Mouse (Mus musculus): ENCODE measurements around the gene Fbp2. TPM values are rescaled to one million over a fixed set of nuclear protein-coding genes. Genes with fewer than 3 reads are reported as not detected.

Fbp2 gene
- polyA plus RNA-seq, 1 experiment from 2014 or later = 5.4 TPM

- Histone ChIP-seq H3K4me2 (ENCODE audit: low read depth, low read length) (no peak overlapping the region), H3K4me1 (ENCODE audit: control insufficient read depth, insufficient read depth, low read length) (peaks cover 4% of the 10 kb centered on the region), H3K27me3 (replicated peaks; ENCODE audit: control insufficient read depth, insufficient read depth, low read length) (peaks cover 33% of the 10 kb centered on the region), H3K36me3 (ENCODE audit: control insufficient read depth, insufficient read depth, low read length) (no peaks in the 10 kb centered on the region), H3K9ac (ENCODE audit: low read depth, low read length) (no peak overlapping the region), H3K4me3 (ENCODE audit: low read depth, low read length) (no peak overlapping the region), H3K9me3 (ENCODE audit: control insufficient read depth, low read length) (no peaks in the 10 kb centered on the region), H3K27ac (replicated peaks; ENCODE audit: low read depth, low read length) (no peak overlapping the region)
- no peak for DNase-seq (ENCODE audit: low spot score)
- no peak for ATAC-seq (ENCODE audit: low read depth)
- 75% methylated on average over 3 of the region's 3 CpGs for WGBS
These were observed 26.3 kb upstream of the Fbp2 start for GRCm38 (mm10) chr13:62884536-62884935.

- ATAC-seq (ENCODE audit: low read depth) = no peak
- peaks cover 26% of the 10 kb centered on the region for H3K27me3 ChIP-seq (replicated peaks; ENCODE audit: control insufficient read depth, insufficient read depth, low read length)
- no peak overlapping the region for H3K4me2 ChIP-seq (ENCODE audit: low read depth, low read length)
- H3K36me3 ChIP-seq (ENCODE audit: control insufficient read depth, insufficient read depth, low read length) = no peaks in the 10 kb centered on the region
- no peak overlapping the region for H3K27ac ChIP-seq (replicated peaks; ENCODE audit: low read depth, low read length)
- no peak overlapping the region for H3K4me3 ChIP-seq (ENCODE audit: low read depth, low read length)
- H3K9me3 ChIP-seq (ENCODE audit: control insufficient read depth, low read length) = no peaks in the 10 kb centered on the region
- H3K9ac ChIP-seq (ENCODE audit: low read depth, low read length) = no peak overlapping the region
- WGBS = 68% methylated on average over 9 of the region's 9 CpGs
- DNase-seq (ENCODE audit: low spot score) = no peak
- H3K4me1 ChIP-seq (ENCODE audit: control insufficient read depth, insufficient read depth, low read length) = peaks cover 4% of the 10 kb centered on the region
These were observed 25.7 kb upstream of the Fbp2 start for GRCm38 (mm10) chr13:62883925-62884324.

DNA sequence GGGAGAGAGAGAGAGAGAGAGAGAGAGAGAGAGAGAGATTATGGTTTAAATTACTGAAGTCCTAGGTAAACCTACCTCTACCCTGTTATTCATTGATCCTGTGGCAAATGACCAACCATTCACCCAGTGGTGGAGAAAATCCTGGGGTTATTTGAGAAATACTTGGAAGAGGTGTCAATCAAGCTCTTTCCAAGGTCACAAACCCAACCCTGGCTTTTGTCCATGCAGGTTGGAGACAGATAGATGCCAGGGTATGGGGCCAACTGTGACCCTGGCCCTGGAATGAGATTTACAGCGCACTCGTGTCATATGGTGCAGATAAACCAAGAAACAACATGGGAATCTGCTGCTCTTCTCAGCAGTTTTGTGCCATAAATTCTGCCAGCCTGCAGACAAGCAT is 25.2 kb upstream of the Fbp2 start:
- no peak for DNase-seq (ENCODE audit: low spot score)
- H3K9ac ChIP-seq (ENCODE audit: low read depth, low read length) = no peak overlapping the region
- no peaks in the 10 kb centered on the region for H3K9me3 ChIP-seq (ENCODE audit: control insufficient read depth, low read length)
- WGBS = 72% methylated on average over 2 of the region's 2 CpGs
- H3K4me3 ChIP-seq (ENCODE audit: low read depth, low read length) = no peak overlapping the region
- peaks cover 22% of the 10 kb centered on the region for H3K27me3 ChIP-seq (replicated peaks; ENCODE audit: control insufficient read depth, insufficient read depth, low read length)
- no peaks in the 10 kb centered on the region for H3K36me3 ChIP-seq (ENCODE audit: control insufficient read depth, insufficient read depth, low read length)
- no peak overlapping the region for H3K27ac ChIP-seq (replicated peaks; ENCODE audit: low read depth, low read length)
- ATAC-seq (ENCODE audit: low read depth) = no peak
- H3K4me1 ChIP-seq (ENCODE audit: control insufficient read depth, insufficient read depth, low read length) = peaks cover 4% of the 10 kb centered on the region
- no peak overlapping the region for H3K4me2 ChIP-seq (ENCODE audit: low read depth, low read length)

- no peak overlapping the region for H3K4me3 ChIP-seq (ENCODE audit: low read depth, low read length)
- H3K4me1 ChIP-seq (ENCODE audit: control insufficient read depth, insufficient read depth, low read length) = peaks cover 2% of the 10 kb centered on the region
- H3K27me3 ChIP-seq (replicated peaks; ENCODE audit: control insufficient read depth, insufficient read depth, low read length) = peaks cover 16% of the 10 kb centered on the region
- DNase-seq (ENCODE audit: low spot score) (no peak), ATAC-seq (ENCODE audit: low read depth) (no peak)
- no peak overlapping the region for H3K9ac ChIP-seq (ENCODE audit: low read depth, low read length)
- no peak overlapping the region for H3K4me2 ChIP-seq (ENCODE audit: low read depth, low read length)
- no peak overlapping the region for H3K27ac ChIP-seq (replicated peaks; ENCODE audit: low read depth, low read length)
- H3K36me3 ChIP-seq (ENCODE audit: control insufficient read depth, insufficient read depth, low read length) = no peaks in the 10 kb centered on the region
- H3K9me3 ChIP-seq (ENCODE audit: control insufficient read depth, low read length) = no peaks in the 10 kb centered on the region
- WGBS = 85% methylated on average over 5 of the region's 5 CpGs
These were observed 24.6 kb upstream of the Fbp2 start for GRCm38 (mm10) chr13:62882856-62883255.

- no peaks in the 10 kb centered on the region for H3K36me3 ChIP-seq (ENCODE audit: control insufficient read depth, insufficient read depth, low read length)
- H3K9me3 ChIP-seq (ENCODE audit: control insufficient read depth, low read length) = no peaks in the 10 kb centered on the region
- no peak overlapping the region for H3K9ac ChIP-seq (ENCODE audit: low read depth, low read length)
- H3K4me2 ChIP-seq (ENCODE audit: low read depth, low read length) = no peak overlapping the region
- no peaks in the 10 kb centered on the region for H3K4me1 ChIP-seq (ENCODE audit: control insufficient read depth, insufficient read depth, low read length)
- H3K4me3 ChIP-seq (ENCODE audit: low read depth, low read length) = no peak overlapping the region
- no peak for ATAC-seq (ENCODE audit: low read depth)
- no peak for DNase-seq (ENCODE audit: low spot score)
- no peak overlapping the region for H3K27ac ChIP-seq (replicated peaks; ENCODE audit: low read depth, low read length)
- WGBS = 78% methylated on average over 9 of the region's 9 CpGs
- 0 out of 2 replicates have a peak, but pooled peaks cover under 1% of the 10 kb centered on the region for H3K27me3 ChIP-seq (replicated peaks; ENCODE audit: control insufficient read depth, insufficient read depth, low read length)
These were observed 23.1 kb upstream of the Fbp2 start for GRCm38 (mm10) chr13:62881336-62881735.

DNA sequence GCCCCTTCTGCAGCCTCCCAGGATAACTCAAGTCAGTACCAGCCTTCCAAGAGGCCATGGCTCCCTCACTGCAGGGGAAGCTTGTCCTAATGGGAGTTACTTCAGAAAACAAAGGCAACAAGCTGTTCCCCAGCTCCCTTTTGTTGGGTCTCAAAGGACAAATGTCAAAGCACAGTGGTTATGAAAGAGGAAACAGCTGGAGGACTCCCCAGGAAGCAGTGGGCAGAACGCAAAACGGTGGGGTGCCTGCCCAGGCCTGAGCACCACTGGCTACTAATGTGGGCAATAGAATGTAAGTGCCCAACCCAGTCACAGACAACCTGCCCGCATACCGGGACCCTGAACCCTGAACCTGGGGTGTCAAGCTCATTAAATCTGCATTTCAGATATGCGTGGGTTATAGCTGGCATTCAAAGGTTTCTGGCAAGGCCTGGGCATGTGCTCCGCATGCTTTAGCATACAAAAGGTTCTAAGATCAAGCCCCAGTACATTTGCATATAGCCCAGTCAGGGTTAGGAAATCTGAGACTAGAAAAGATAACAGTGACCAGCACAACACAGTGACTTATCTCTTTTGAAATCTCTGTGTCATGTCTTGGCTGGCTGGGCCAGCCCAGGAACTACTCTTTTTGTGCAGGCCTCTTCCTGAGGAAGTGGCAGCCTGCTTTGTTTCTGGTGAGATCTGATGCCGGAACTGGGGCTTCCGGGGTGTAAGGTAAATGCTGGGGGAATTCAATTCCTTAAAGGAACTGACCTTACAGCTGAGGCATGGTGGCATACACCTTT is 21.8 kb upstream of the Fbp2 start:
- H3K27ac ChIP-seq (replicated peaks; ENCODE audit: low read depth, low read length) = no peak overlapping the region
- WGBS = 37% methylated on average over 8 of the region's 8 CpGs
- H3K4me3 ChIP-seq (ENCODE audit: low read depth, low read length) = no peak overlapping the region
- ATAC-seq (ENCODE audit: low read depth) (no peak), DNase-seq (ENCODE audit: low spot score) (no peak)
- no peak overlapping the region for H3K4me2 ChIP-seq (ENCODE audit: low read depth, low read length)
- H3K9me3 ChIP-seq (ENCODE audit: control insufficient read depth, low read length) = no peaks in the 10 kb centered on the region
- H3K27me3 ChIP-seq (replicated peaks; ENCODE audit: control insufficient read depth, insufficient read depth, low read length) = no peaks in the 10 kb centered on the region
- no peaks in the 10 kb centered on the region for H3K4me1 ChIP-seq (ENCODE audit: control insufficient read depth, insufficient read depth, low read length)
- H3K9ac ChIP-seq (ENCODE audit: low read depth, low read length) = no peak overlapping the region
- H3K36me3 ChIP-seq (ENCODE audit: control insufficient read depth, insufficient read depth, low read length) = no peaks in the 10 kb centered on the region

DNA sequence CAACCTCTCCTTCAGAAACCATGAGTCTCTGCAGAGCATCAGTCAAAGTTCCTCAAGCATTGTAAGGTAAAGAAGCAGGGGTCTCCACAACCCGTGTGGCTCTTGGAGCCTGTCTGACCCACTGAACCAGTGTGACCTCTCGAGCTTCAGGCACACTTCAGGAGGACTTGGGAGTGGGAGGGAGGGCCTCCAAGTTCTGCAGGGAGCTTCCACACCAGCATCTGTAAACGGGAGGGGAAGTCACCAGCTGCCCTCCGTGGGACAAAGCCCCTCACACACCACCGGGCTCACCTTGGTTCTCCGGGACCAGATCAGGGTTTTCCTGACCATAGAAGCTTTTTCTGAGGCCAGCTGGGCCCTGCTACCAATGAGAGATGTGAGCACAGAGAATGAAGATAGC is 21.2 kb upstream of the Fbp2 start:
- Histone ChIP-seq H3K36me3 (ENCODE audit: control insufficient read depth, insufficient read depth, low read length) (no peaks in the 10 kb centered on the region), H3K27me3 (replicated peaks; ENCODE audit: control insufficient read depth, insufficient read depth, low read length) (no peaks in the 10 kb centered on the region), H3K27ac (replicated peaks; ENCODE audit: low read depth, low read length) (no peak overlapping the region), H3K4me1 (ENCODE audit: control insufficient read depth, insufficient read depth, low read length) (no peaks in the 10 kb centered on the region), H3K4me3 (ENCODE audit: low read depth, low read length) (no peak overlapping the region), H3K4me2 (ENCODE audit: low read depth, low read length) (no peak overlapping the region), H3K9ac (ENCODE audit: low read depth, low read length) (no peak overlapping the region), H3K9me3 (ENCODE audit: control insufficient read depth, low read length) (no peaks in the 10 kb centered on the region)
- WGBS = 48% methylated on average over 6 of the region's 6 CpGs
- ATAC-seq (ENCODE audit: low read depth) = no peak
- DNase-seq (ENCODE audit: low spot score) = no peak

DNA sequence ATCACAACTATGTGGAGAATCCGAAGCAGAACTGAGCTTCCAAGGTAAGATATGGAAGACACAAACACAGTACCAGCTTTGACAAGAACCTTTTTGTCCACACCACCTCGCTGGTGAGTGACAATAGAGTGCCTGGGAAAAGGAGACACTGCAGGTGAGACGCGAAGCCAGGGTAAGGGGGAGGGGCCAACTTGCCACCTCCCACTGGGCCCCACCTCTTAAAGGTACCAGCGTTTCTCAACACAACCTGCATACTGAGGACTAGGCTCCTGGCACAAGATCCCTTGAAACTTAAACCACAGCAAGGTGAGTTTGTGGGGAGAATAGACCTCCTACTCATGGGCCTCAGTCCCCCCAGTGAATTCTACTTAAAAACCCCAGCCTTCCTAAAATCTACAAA is 19.0 kb upstream of the Fbp2 start:
- Histone ChIP-seq H3K9ac (ENCODE audit: low read depth, low read length) (no peak overlapping the region), H3K4me2 (ENCODE audit: low read depth, low read length) (0 out of 2 replicates have a peak overlapping the region, but pooled peaks have one; percentile 18), H3K27ac (replicated peaks; ENCODE audit: low read depth, low read length) (no peak overlapping the region), H3K27me3 (replicated peaks; ENCODE audit: control insufficient read depth, insufficient read depth, low read length) (no peaks in the 10 kb centered on the region), H3K9me3 (ENCODE audit: control insufficient read depth, low read length) (0 out of 2 replicates have a peak, but pooled peaks cover 5% of the 10 kb centered on the region), H3K36me3 (ENCODE audit: control insufficient read depth, insufficient read depth, low read length) (no peaks in the 10 kb centered on the region), H3K4me1 (ENCODE audit: control insufficient read depth, insufficient read depth, low read length) (no peaks in the 10 kb centered on the region), H3K4me3 (ENCODE audit: low read depth, low read length) (no peak overlapping the region)
- DNase-seq (ENCODE audit: low spot score) (no peak), ATAC-seq (ENCODE audit: low read depth) (peak; percentile 78; the same call in 1 of the 2 replicates)
- 14% methylated on average over 5 of the region's 5 CpGs for WGBS

GRCm38 (mm10) chr13:62876111-62876510 is 17.9 kb upstream of the Fbp2 start:
- Histone ChIP-seq H3K4me3 (ENCODE audit: low read depth, low read length) (no peak overlapping the region), H3K9me3 (ENCODE audit: control insufficient read depth, low read length) (0 out of 2 replicates have a peak, but pooled peaks cover 5% of the 10 kb centered on the region), H3K4me1 (ENCODE audit: control insufficient read depth, insufficient read depth, low read length) (no peaks in the 10 kb centered on the region), H3K9ac (ENCODE audit: low read depth, low read length) (no peak overlapping the region), H3K4me2 (ENCODE audit: low read depth, low read length) (no peak overlapping the region), H3K27ac (replicated peaks; ENCODE audit: low read depth, low read length) (no peak overlapping the region), H3K27me3 (replicated peaks; ENCODE audit: control insufficient read depth, insufficient read depth, low read length) (no peaks in the 10 kb centered on the region), H3K36me3 (ENCODE audit: control insufficient read depth, insufficient read depth, low read length) (no peaks in the 10 kb centered on the region)
- ATAC-seq (ENCODE audit: low read depth) (no peak), DNase-seq (ENCODE audit: low spot score) (no peak)
- WGBS = 93% methylated on average over 1 of the region's 1 CpGs
